Mouse (Mus musculus): ENCODE measurements around the gene Kif13a.

DNA sequence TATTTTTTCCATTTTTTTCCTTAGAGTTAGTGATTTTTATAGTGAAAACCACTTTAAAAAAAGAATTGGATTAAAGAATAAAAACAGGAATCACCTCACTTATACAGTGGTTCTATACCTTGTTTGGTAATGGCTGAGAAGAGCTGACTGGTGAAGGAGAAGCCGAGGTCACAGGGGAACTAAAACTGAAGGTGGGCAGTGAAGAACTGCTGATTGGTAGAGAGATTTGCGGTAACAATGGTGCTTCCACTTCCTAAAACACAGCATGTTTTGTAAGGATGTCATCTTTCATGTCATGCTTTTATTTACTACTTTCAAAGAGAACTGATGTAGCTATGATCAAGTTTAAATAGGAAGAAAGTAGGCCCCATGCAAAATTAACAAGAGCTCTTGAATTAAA is 228.2 kb downstream of the Kif13a start:
- TF ChIP-seq CTCF (IDR thresholded peaks at IDR 0.05; ENCODE audit: borderline replicate concordance, extremely low read depth, insufficient read depth, insufficient read length) = no peak
- no peak for TF ChIP-seq POLR2A (IDR thresholded peaks at IDR 0.05; ENCODE audit: borderline replicate concordance, extremely low read depth, insufficient read depth, insufficient read length, poor library complexity, severe bottlenecking)
